Mouse (Mus musculus) liver, adult 2 months (tissue): ENCODE results near the gene Htra2. TPM values are rescaled to one million over a fixed set of nuclear protein-coding genes. Genes with fewer than 3 reads are reported as not detected.
A peak's percentile ranks its signal among the peaks of the same experiment; 100 is the strongest.

Experiments
- DNase-seq: peaks from one replicate; pipeline ENCODE4 v3.0.0-alpha.2; 2011; ENCODE audit warnings: low read depth, low spot score; ENCODE audit errors: extremely low read depth
- H3K27ac ChIP-seq: fragments of 200-500 bp; replicated peaks from 2 replicates; pipeline ENCODE4 v1.5.1; 2012; ENCODE audit warnings: low read depth, mild to moderate bottlenecking, control low read depth, inconsistent platforms, low read length; ENCODE audit not compliant: insufficient read depth
- H3K27me3 ChIP-seq: fragments of 200-500 bp; 2 replicates; pipeline ENCODE4 v1.6.1; 2012; ENCODE audit warnings: mild to moderate bottlenecking, moderate library complexity, low read length, inconsistent platforms; ENCODE audit not compliant: control insufficient read depth, insufficient read depth
- H3K36me3 ChIP-seq: fragments of 200-500 bp; 2 replicates; pipeline ENCODE4 v1.6.1; 2012; ENCODE audit warnings: low read length, inconsistent platforms; ENCODE audit not compliant: control insufficient read depth, insufficient read depth
- H3K4me1 ChIP-seq: fragments of 200-500 bp; 2 replicates; pipeline ENCODE4 v1.6.1; 2011; ENCODE audit warnings: low read length; ENCODE audit not compliant: control insufficient read depth, insufficient read depth
- H3K4me3 ChIP-seq: fragments of 200-500 bp; 2 replicates; pipeline ENCODE4 v1.5.1; 2011; ENCODE audit warnings: low read depth, mild to moderate bottlenecking, control low read depth, low read length, moderate library complexity; ENCODE audit not compliant: insufficient read depth
- H3K79me2 ChIP-seq: fragments of 200-500 bp; 2 replicates; pipeline ENCODE4 v1.6.1; 2012; ENCODE audit warnings: inconsistent platforms, mild to moderate bottlenecking, low read length, moderate library complexity; ENCODE audit not compliant: control insufficient read depth, insufficient read depth
- H3K9ac ChIP-seq: fragments of 200-500 bp; 2 replicates; pipeline ENCODE4 v1.6.1; 2012; ENCODE audit warnings: low read depth, mild to moderate bottlenecking, control low read depth, inconsistent platforms, low read length
- CTCF ChIP-seq: fragments of 200-500 bp; IDR thresholded peaks from 2 replicates; pipeline ENCODE4 v1.5.1; 2011; ENCODE audit warnings: low read depth, low read length, control low read depth
- POLR2A ChIP-seq: fragments of 200-500 bp; IDR thresholded peaks from 2 replicates; pipeline ENCODE4 v1.6.1; 2011; ENCODE audit warnings: low read length, control low read depth; ENCODE audit not compliant: insufficient read depth; ENCODE audit errors: extremely low read depth
- WGBS: fragments of 180-500 bp; shearing (Covaris S2); methylation state at CpG from one replicate; pipeline ENCODE4 v1.1.7; 2018; 5-methylcytosine and 5-hydroxymethylcytosine counted together
- polyA plus RNA-seq: library from polyadenylated mRNA; depleted of rRNA; stranded (reverse); fragments of >200 nt; gene quantifications from 2 replicates; pipeline ENCODE4 v1.2.3, GENCODE M21; 2012
- total RNA-seq: library from RNA; depleted of rRNA; stranded (reverse); fragments of >200 nt; gene quantifications from 2 replicates; pipeline ENCODE4 v1.2.3, GENCODE M21; 2014

The Htra2 gene
- total and polyA plus RNA-seq, 2 experiments: 14.0 to 24.1 TPM

DNA sequence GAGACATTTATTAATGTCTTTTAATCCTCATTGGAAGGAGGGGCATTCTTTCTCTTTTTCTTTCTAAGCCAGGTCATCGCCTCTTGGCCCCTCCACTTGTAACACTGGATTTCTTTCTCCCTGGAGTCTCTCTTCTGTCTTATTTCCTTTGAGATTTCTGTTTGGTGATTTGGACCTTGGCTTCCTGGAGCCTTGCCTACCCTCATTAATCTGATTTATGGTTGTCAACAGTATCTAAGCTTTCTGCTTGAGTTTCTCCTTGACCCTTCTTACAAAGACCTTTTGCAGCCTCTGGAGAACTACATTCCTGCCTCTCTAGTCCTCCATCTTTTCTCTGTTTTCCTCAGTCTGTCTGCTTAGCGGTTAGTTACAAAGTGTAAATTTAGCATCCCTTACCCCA lies 43.3 kb upstream of the Htra2 start:
- no peak overlapping the region for H3K27ac ChIP-seq
- H3K9ac ChIP-seq: no peak overlapping the region
- DNase-seq: no peak
- no peaks in the 10 kb centered on the region for H3K79me2 ChIP-seq
- TF ChIP-seq POLR2A (no peak), CTCF (no peak)
- peaks cover 11% of the 10 kb centered on the region for H3K4me1 ChIP-seq
- no peaks in the 10 kb centered on the region for H3K27me3 ChIP-seq
- no peaks in the 10 kb centered on the region for H3K36me3 ChIP-seq
- WGBS: 83% methylated on average over 2 of the region's 2 CpGs
- no peak overlapping the region for H3K4me3 ChIP-seq

DNA sequence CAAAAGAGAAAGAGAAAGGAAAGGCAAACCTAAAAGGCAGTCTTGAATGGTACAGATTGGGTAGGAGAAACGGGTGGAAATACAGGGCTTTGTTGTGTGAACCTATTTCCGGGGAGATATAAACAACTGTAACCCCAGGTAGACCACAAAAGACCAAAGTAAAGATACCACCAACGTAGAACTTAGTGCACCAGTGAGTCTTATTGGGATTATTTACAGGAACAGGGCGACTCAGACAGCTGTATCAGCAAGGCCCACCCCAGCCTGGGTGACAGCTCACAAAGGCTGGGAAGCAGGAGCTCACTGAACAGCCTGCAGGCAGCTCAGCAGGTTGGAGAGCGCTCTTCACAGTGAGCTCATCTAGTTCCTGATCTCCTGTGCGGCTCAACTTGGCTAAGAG lies 40.9 kb upstream of the Htra2 start:
- Histone ChIP-seq H3K27me3 (no peaks in the 10 kb centered on the region), H3K27ac (no peak overlapping the region), H3K4me3 (no peak overlapping the region), H3K9ac (no peak overlapping the region), H3K36me3 (no peaks in the 10 kb centered on the region), H3K79me2 (no peaks in the 10 kb centered on the region), H3K4me1 (no peaks in the 10 kb centered on the region)
- no peak for DNase-seq
- no peak for TF ChIP-seq CTCF
- TF ChIP-seq POLR2A: no peak
- WGBS: 81% methylated on average over 6 of the region's 6 CpGs

DNA sequence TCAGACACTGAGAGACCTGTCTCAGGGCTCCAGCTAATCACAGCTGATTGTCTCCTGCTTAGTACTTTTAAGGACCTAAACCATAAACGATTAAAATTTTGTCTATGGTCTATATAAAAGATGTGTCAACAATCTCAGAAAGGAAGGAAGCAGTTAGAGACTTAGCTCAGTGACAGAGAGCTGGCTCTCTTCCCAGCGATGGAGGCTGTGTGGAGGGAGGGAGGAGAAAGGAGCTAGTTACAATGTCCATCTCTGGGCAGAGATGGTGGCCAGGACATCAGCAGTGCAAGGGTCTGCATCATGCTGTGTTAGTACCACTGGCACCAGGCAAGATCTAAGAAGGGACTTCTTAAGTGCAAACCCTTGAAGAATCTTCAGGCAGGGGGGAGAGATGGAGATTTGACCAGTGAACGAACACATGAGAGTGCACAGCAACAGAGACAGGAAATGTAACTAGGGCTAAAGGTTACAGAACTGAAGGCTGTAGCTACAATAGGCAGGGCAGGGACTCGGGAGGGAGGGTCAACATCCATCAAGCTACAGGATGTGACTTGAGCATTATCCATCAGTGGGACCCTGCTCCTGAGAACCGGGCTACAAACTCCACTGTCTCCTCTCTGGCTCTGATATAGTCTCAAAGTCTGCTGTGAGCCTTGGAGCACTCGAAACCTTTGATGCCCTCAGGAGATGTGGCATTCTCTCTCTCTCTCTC lies 37.5 kb upstream of the Htra2 start:
- no peak for DNase-seq
- 29% methylated on average over 6 of the region's 6 CpGs for WGBS
- Histone ChIP-seq H3K27ac (0 out of 2 replicates have a peak overlapping the region, but pooled peaks have one; percentile 11), H3K79me2 (no peaks in the 10 kb centered on the region), H3K27me3 (no peaks in the 10 kb centered on the region; the same call in 1 of the 2 replicates), H3K9ac (no peak overlapping the region), H3K36me3 (no peaks in the 10 kb centered on the region), H3K4me3 (no peak overlapping the region), H3K4me1 (no peaks in the 10 kb centered on the region)
- TF ChIP-seq POLR2A (no peak), CTCF (no peak)

DNA sequence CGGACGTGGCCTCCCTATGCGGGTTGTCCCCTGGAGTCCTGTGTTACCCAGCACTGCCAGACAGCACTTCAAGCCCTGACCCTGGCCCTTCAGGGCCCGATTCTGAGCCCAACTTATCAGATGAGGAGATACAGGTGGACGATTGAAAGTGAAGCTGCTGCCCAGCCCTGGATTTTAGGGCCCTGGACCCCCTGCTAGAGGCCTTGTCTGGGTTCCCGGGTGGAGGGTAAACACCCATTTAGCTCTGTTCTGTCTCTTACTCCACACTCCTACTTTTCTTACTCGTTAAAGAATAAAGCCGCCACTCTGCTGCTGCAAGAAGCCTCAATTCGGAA lies 32.8 kb upstream of the Htra2 start:
- WGBS: 29% methylated on average over 9 of the region's 9 CpGs
- no peaks in the 10 kb centered on the region for H3K79me2 ChIP-seq
- no peak for DNase-seq
- H3K27ac ChIP-seq: peak overlapping the region; percentile 40; the same call in 1 of the 2 replicates
- H3K4me1 ChIP-seq: no peaks in the 10 kb centered on the region
- H3K36me3 ChIP-seq: no peaks in the 10 kb centered on the region
- TF ChIP-seq POLR2A: no peak
- no peak for TF ChIP-seq CTCF
- H3K4me3 ChIP-seq: peak overlapping the region; percentile 66
- peak overlapping the region; percentile 62 for H3K9ac ChIP-seq
- H3K27me3 ChIP-seq: peaks cover 5% of the 10 kb centered on the region

DNA sequence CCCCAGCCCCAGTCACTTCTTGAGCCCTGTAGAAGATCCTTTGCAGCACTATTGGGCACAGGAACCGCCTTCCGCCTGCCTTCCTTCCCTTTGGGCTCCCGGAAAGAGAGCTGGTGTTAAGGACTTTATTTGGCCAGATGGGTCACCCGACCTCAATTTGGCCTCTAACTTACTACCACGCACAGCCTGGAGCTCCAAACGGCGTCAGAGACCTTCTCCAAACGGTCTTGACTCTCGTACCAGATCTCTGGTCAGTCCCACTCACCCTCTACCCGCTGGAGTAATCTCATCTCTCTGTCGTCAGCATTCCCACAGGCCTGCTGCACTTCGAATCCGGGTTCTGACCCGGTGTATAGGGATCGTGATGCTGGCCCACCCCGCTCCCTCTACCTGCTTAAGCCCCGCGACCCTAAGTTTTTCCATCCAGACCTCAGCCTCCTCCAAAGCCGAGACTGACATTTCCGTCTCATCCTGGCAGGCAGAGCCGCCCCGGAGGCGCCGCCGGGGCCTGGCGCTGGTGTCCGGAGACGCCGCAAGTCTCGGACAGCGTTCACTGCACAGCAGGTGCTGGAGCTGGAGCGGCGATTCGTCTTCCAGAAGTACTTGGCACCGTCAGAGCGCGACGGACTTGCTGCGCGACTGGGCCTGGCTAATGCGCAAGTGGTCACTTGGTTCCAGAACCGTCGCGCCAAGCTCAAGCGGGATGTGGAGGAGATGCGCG lies 32.3 kb upstream of the Htra2 start:
- Histone ChIP-seq H3K4me3 (peak overlapping the region; percentile 66), H3K36me3 (no peaks in the 10 kb centered on the region), H3K79me2 (no peaks in the 10 kb centered on the region), H3K27ac (peak overlapping the region; percentile 40), H3K27me3 (peaks cover 5% of the 10 kb centered on the region), H3K9ac (peak overlapping the region; percentile 62), H3K4me1 (no peaks in the 10 kb centered on the region)
- DNase-seq: no peak
- 9% methylated on average over 47 of the region's 47 CpGs for WGBS
- TF ChIP-seq POLR2A (no peak), CTCF (no peak)

DNA sequence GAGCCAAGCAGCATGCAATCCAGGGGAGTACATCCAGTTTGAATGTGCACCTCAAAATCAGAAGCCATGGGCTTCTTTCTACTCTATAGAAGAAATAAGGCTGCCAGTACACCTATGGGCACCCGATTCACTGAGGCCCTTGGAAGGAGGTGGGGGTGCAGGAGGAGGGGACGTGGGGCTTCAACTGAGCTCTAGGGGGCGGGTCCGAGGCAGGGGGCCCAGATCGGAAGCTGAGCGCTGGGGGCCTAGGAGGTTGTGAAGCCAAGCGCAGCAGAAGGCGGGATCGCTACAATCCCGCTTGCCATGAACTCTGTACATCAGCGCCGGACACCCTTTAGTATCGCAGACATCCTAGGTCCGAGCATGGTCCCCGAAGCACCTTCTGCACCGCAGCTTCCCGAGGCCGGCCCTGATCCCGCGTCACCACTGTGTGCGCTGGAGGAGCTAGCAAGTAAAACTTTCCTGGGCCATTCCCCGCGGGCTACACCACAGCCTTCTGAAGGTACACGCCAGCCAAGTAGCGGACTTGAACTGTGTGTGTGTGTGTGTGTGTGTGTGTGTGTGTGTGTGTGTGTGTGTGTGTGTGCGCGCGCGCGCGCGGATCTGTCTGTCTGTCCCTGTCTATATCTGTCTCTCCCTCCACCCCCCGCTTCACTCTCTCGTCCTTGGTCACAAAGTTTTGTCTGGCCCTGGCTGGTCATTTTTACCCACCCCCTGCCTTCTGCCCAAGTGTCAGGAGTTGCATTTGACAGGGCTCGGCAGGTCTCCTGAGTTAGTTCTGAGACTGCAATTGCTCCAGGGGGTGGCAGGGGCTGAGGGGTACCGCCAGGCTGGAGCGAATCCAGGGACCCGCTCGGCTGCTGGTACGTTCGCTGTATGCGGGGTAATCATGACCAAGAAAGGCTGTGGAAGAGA lies 31.3 kb upstream of the Htra2 start, which contains the start of gene Lbx2:
TSS of gene Lbx2 (plus strand) at position 247 of the 915 bp plus-strand sequence.
- Histone ChIP-seq H3K4me1 (no peaks in the 10 kb centered on the region), H3K27ac (peak within 1 kb of the TSS; percentile 40), H3K9ac (peak within 1 kb of the TSS; percentile 62), H3K4me3 (peak within 1 kb of the TSS; percentile 66), H3K27me3 (peaks cover 5% of the 10 kb centered on the region), H3K36me3 (peaks cover 2% of the 10 kb centered on the region; the same call in 1 of the 2 replicates), H3K79me2 (no peaks in the 10 kb centered on the region)
- no peak for DNase-seq
- TF ChIP-seq CTCF: no peak
- WGBS: 11% methylated on average over 42 of the region's 42 CpGs
